Mouse (Mus musculus) large intestine, adult 2 months (tissue): Measurements from ENCODE around the gene Med13. TPM values are rescaled to one million over a fixed set of nuclear protein-coding genes. Genes with fewer than 3 reads are reported as not detected.
A peak's percentile ranks its signal among the peaks of the same experiment; 100 is the strongest.
"Not testable (repeated sequence)": the region's sequence is repeated elsewhere in the genome, so short reads cannot be mapped to it uniquely, and the experiment has no call there.

Source experiments
- DNase-seq: peaks from one replicate; pipeline ENCODE4 v3.0.0-alpha.2; 2012; ENCODE audit warnings: low read depth, low spot score
- WGBS: fragments of 180-500 bp; shearing (Covaris S2); methylation state at CpG from one replicate; pipeline ENCODE4 v1.1.7; 2018; 5-methylcytosine and 5-hydroxymethylcytosine counted together
- polyA plus RNA-seq: library from polyadenylated mRNA; depleted of rRNA; stranded (reverse); fragments of >200 nt; gene quantifications from 2 replicates; pipeline ENCODE4 v1.2.3, GENCODE M21; 2012; rRNA removed

Gene Med13
- polyA plus RNA-seq, 1 experiment, result 13.7 TPM

- 81% methylated on average over 1 of the region's 1 CpGs for WGBS
- DNase-seq, result not testable (repeated sequence)
Observed at GRCm38 (mm10) chr11:86344940-86345339, 12.5 kb downstream of the Med13 start.

GRCm38 (mm10) chr11:86324251-86324650 is 33.2 kb downstream of the Med13 start:
- DNase-seq, result no peak
- WGBS, result 60% methylated on average over 5 of the region's 5 CpGs

- WGBS, result 77% methylated on average over 3 of the region's 3 CpGs
- DNase-seq, result not testable (repeated sequence)
Observed at GRCm38 (mm10) chr11:86314992-86315391, 42.4 kb downstream of the Med13 start.

- 73% methylated on average over 6 of the region's 6 CpGs for WGBS
- DNase-seq, result no peak
Observed at GRCm38 (mm10) chr11:86310280-86310679, 47.1 kb downstream of the Med13 start.

- WGBS, result 81% methylated on average over 10 of the region's 10 CpGs
- DNase-seq, result not testable (repeated sequence)
Observed at GRCm38 (mm10) chr11:86292201-86292600, 65.2 kb downstream of the Med13 start.

- WGBS, result 91% methylated on average over 6 of the region's 6 CpGs
Observed at GRCm38 (mm10) chr11:86291714-86292113, 65.7 kb downstream of the Med13 start.

GRCm38 (mm10) chr11:86285729-86286128 is 71.7 kb downstream of the Med13 start:
- WGBS, result 92% methylated on average over 8 of the region's 8 CpGs
- no peak for DNase-seq

More at GRCm38 (mm10) chr11:86291714-86292113, 65.7 kb downstream of the Med13 start:
- no peak for DNase-seq

- 95% methylated on average over 6 of the region's 6 CpGs for WGBS
- no peak for DNase-seq
Observed at GRCm38 (mm10) chr11:86278442-86279102, 78.8 kb downstream of the Med13 start.

- WGBS, result 3% methylated on average over 32 of the region's 32 CpGs
- peak; percentile 64 for DNase-seq
Observed at GRCm38 (mm10) chr11:86257460-86258076, 99.8 kb downstream of the Med13 start, which contains the start of gene Ints2. Gene Ints2 (minus strand): TSS chr11:86257575.

- no peak for DNase-seq
- under 1% methylated on average over 22 of the region's 22 CpGs for WGBS
Observed at GRCm38 (mm10) chr11:86257054-86257453, 100.3 kb downstream of the Med13 start.

GRCm38 (mm10) chr11:86253342-86253741 is 104.1 kb downstream of the Med13 start:
- DNase-seq, result no peak
- whole genome bisulfite sequencing, result 70% methylated on average over 1 of the region's 1 CpGs

GRCm38 (mm10) chr11:86232446-86232845 is 125.0 kb downstream of the Med13 start:
- 54% methylated on average over 4 of the region's 4 CpGs for WGBS
- no peak for DNase-seq

GRCm38 (mm10) chr11:86231781-86232350 is 125.5 kb downstream of the Med13 start:
- 93% methylated on average over 13 of the region's 13 CpGs for WGBS
- DNase-seq, result no peak

GRCm38 (mm10) chr11:86226646-86227180 is 130.7 kb downstream of the Med13 start:
- WGBS, result 83% methylated on average over 8 of the region's 8 CpGs
- DNase-seq, result no peak

- 87% methylated on average over 4 of the region's 4 CpGs for WGBS
- DNase-seq, result no peak
Observed at GRCm38 (mm10) chr11:86225761-86226160, 131.6 kb downstream of the Med13 start.

Other genes with a start within 250 kb of the Med13 start
- 1.1 and 1.2 TPM in 2 replicates for gene Brip1, start 156.4 kb downstream of the Med13 start, polyA plus RNA-seq
- gene Ints2, start 100.0 kb downstream of the Med13 start, polyA plus RNA-seq, result 4.3 and 8.4 TPM in 2 replicates
- 5.4 and 7.1 TPM in 2 replicates for gene Rnft1, start 127.1 kb upstream of the Med13 start, polyA plus RNA-seq
- gene Rps6kb1, start 187.2 kb upstream of the Med13 start, polyA plus RNA-seq, result 5.7 and 6.6 TPM in 2 replicates
- gene Tubd1, start 187.4 kb upstream of the Med13 start, polyA plus RNA-seq, result 3.6 and 4.0 TPM in 2 replicates